Mouse (Mus musculus) small intestine, adult 2 months (tissue): ENCODE measurements at regions not wholly inside any gene's neighbourhood (a gene's known extent, or its start where the extent isn't known, plus 50 kb on each side); places are given as distances from the start of the nearest gene placed in this dataset.

Experiments used
- H3K27ac ChIP-seq: fragments of 200-500 bp; 2 replicates; pipeline ENCODE4 v1.5.1; 2012; ENCODE audit warnings: low read depth, low read length, control low read depth, inconsistent platforms; ENCODE audit not compliant: insufficient read depth
- H3K27me3 ChIP-seq: fragments of 200-500 bp; 2 replicates; pipeline ENCODE4 v1.6.1; 2012; ENCODE audit warnings: mild to moderate bottlenecking, moderate library complexity, low read length, inconsistent platforms; ENCODE audit not compliant: control insufficient read depth, insufficient read depth
- H3K36me3 ChIP-seq: fragments of 200-500 bp; 2 replicates; pipeline ENCODE4 v1.6.1; 2012; ENCODE audit warnings: mild to moderate bottlenecking, low read length, control low read depth, inconsistent platforms; ENCODE audit not compliant: control insufficient read depth, insufficient read depth
- H3K4me1 ChIP-seq: fragments of 200-500 bp; 2 replicates; pipeline ENCODE4 v1.6.1; 2012; ENCODE audit warnings: low read length, inconsistent platforms, mixed read lengths; ENCODE audit not compliant: control insufficient read depth, insufficient read depth, insufficient read length
- H3K4me3 ChIP-seq: fragments of 200-500 bp; 2 replicates; pipeline ENCODE4 v1.5.1; 2012; ENCODE audit warnings: low read depth, mild to moderate bottlenecking, control low read depth, inconsistent platforms, low read length, moderate library complexity
- CTCF ChIP-seq: fragments of 200-500 bp; IDR thresholded peaks from 2 replicates; pipeline ENCODE4 v1.5.1; 2012; ENCODE audit warnings: low read depth, mild to moderate bottlenecking, control low read depth, inconsistent platforms, low read length, moderate library complexity, mixed read lengths; ENCODE audit not compliant: insufficient replicate concordance, insufficient read length; ENCODE audit errors: extremely low read depth
- POLR2A ChIP-seq: fragments of 200-500 bp; IDR thresholded peaks from 2 replicates; pipeline ENCODE4 v1.6.1; 2012; ENCODE audit warnings: low read depth, mild to moderate bottlenecking, control low read depth, inconsistent platforms, low read length, moderate library complexity
- WGBS: fragments of 180-500 bp; shearing (Covaris S2); methylation state at CpG from one replicate; pipeline ENCODE4 v1.1.7; 2018; 5-methylcytosine and 5-hydroxymethylcytosine counted together

DNA sequence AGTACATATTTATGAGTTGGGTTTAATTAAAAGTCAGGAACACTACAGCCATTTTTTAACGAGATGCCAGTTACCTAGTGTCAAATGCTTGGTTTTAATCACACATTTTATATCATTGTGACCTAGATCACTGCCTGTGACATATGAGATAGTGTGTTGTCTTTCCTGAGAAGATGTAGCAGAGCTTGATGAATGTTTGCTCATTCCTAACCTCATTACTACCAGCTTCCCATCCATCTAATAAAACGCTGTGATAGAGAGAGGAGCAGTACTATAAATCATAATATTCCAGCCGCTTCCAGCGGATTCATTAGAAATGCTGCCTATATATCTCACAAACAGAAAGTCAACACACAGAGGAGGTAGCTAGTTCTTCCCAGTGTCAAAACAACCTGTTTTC lies 163.6 kb downstream of the Aldoart1 start:
- WGBS: 76% methylated on average over 4 of the region's 4 CpGs
- Histone ChIP-seq H3K36me3 (no peaks in the 10 kb centered on the region), H3K4me3 (no peak overlapping the region), H3K27me3 (no peaks in the 10 kb centered on the region), H3K4me1 (no peaks in the 10 kb centered on the region), H3K27ac (no peak overlapping the region)
- TF ChIP-seq POLR2A (no peak), CTCF (no peak)

DNA sequence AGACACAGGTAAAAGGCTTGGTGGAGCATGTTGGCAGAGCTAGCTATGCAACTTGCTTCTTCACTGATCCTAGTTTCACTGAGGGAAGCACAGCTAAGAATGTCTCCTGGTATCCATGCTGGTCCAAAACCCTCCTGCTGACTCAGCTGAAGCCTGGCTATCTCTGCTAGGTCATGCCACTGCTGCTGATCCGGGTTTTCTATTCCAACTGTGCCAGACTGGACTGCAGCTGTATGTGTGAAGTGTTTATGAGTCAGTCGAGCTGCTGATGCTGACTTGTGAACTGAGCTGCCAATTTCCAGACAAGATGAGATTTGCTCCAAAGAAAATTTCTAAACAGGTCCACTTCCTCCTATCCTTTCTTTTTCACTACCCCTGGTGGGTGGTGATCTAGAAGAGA lies 178.4 kb downstream of the Aldoart1 start:
- H3K4me3 ChIP-seq: no peak overlapping the region
- WGBS: 65% methylated on average over 2 of the region's 2 CpGs

DNA sequence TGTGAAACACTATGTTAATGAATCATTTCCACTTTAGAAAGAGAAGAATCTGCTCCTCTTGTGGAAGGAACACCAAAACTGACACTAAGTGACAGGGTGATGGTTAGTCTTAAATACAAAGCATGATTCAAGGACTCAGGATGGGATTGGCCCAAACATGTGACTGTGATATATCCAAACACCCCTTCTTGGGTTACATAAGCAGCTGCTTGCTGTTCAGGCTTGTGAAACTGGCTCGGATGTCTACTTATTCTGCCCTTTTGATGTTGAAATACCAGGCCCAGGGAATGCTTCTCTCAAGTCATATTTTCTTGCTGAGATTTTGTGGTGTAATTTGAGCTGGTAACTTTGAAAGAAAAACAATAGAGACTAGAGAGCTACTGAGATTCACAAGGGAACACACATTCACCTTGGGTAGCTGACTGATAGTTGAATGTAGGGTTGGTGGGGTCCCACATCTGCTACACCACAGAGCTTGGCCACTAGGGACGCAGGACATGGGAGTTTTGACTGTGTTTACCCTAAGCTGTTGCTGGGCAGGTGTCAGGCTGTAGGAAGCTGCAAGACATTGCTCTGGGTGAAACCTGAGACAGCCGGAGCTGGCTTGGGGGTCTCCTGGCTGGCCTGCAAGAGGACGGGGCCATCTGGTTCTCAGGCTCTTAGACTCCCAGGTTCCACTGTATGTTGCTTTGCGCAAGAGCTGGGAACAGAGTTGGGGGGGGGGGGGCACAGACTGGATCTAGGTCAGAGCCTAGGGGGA lies 180.6 kb downstream of the Aldoart1 start:
- Histone ChIP-seq H3K36me3 (no peaks in the 10 kb centered on the region), H3K4me1 (no peaks in the 10 kb centered on the region), H3K4me3 (no peak overlapping the region), H3K27ac (no peak overlapping the region), H3K27me3 (no peaks in the 10 kb centered on the region)
- TF ChIP-seq POLR2A (no peak), CTCF (no peak)
- WGBS: 67% methylated on average over 5 of the region's 5 CpGs

More for the DNA sequence above, 178.4 kb downstream of the Aldoart1 start:
- Histone ChIP-seq H3K27me3 (no peaks in the 10 kb centered on the region), H3K4me1 (no peaks in the 10 kb centered on the region), H3K27ac (no peak overlapping the region), H3K36me3 (no peaks in the 10 kb centered on the region)
- no peak for TF ChIP-seq CTCF
- TF ChIP-seq POLR2A: no peak

DNA sequence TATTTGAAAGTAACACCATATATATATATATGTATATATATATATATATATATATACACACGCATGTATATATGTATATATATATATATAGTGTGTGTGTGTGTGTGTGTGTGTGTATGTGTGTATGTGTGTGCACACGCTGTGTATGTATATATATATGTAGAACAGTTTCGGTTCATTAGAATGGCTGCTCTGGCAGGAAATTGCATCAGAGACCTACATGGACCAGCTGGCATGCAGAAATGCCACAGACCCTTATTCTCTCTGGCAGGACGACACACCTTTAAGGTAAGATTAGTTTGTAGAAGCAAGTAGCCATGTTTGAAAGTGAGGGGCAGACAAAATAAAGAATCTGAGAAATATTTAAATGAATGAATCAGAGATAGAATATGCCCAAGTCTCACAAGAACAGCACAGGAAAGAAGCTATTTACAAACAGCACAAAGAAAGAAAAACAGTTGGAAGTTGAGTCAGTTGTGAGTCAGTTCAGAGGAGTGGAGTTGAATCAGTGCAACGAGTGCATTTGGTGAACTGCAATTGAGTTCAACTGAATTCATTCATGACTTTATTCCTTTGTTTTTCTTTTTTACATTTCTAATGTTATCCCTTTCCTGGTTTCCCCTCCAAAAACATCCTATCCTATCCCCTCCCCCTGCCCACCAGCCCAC lies 182.5 kb downstream of the Aldoart1 start:
- H3K4me1 ChIP-seq: no peaks in the 10 kb centered on the region
- 73% methylated on average over 5 of the region's 5 CpGs for WGBS
- H3K27me3 ChIP-seq: no peaks in the 10 kb centered on the region
- no peak overlapping the region for H3K4me3 ChIP-seq
- no peaks in the 10 kb centered on the region for H3K36me3 ChIP-seq
- H3K27ac ChIP-seq: no peak overlapping the region
- no peak for TF ChIP-seq CTCF
- no peak for TF ChIP-seq POLR2A

DNA sequence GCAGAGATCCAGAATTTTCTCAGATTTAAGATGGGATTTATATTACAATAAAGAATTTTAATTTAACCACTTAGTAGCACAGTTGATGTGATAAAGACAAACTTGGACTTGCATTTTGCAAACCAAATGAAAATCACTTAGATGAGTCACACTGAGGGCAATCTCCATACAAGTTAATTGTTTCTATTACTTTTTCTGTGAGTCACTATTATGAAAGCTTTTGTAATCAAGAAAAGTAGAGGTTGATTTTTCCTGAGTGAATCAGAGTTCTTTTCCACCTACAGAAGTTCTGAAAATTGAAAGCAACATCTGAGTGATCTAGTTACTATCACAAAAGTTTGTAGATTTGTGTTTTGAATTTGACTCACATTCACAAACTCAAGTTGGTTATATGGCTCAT lies 188.1 kb downstream of the Aldoart1 start:
- Histone ChIP-seq H3K4me3 (no peak overlapping the region), H3K27ac (no peak overlapping the region), H3K27me3 (no peaks in the 10 kb centered on the region), H3K36me3 (no peaks in the 10 kb centered on the region), H3K4me1 (no peaks in the 10 kb centered on the region)
- TF ChIP-seq CTCF: no peak
- TF ChIP-seq POLR2A: no peak

DNA sequence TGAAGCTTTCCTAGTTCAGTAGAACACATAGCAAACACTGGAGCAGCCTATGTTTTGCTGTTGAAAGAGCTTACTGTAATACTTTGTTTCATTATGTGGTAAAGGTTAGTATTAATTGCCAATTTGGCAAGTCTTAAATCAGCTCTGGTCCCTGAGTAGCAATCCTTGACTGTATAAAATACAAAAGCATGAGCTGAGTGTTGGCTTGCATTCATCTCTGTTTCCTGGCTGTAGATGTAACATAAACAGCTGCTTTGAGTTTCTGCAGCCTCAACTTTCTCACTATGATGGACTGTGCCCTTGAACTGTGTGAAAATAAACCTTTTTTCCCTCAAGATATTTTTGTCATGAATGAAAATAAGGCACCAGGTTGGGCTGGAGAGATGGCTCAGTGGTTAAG lies 190.0 kb downstream of the Aldoart1 start:
- H3K27me3 ChIP-seq: no peaks in the 10 kb centered on the region
- TF ChIP-seq POLR2A (no peak), CTCF (no peak)
- no peak overlapping the region for H3K4me3 ChIP-seq
- H3K4me1 ChIP-seq: no peaks in the 10 kb centered on the region
- H3K36me3 ChIP-seq: no peaks in the 10 kb centered on the region
- H3K27ac ChIP-seq: no peak overlapping the region

DNA sequence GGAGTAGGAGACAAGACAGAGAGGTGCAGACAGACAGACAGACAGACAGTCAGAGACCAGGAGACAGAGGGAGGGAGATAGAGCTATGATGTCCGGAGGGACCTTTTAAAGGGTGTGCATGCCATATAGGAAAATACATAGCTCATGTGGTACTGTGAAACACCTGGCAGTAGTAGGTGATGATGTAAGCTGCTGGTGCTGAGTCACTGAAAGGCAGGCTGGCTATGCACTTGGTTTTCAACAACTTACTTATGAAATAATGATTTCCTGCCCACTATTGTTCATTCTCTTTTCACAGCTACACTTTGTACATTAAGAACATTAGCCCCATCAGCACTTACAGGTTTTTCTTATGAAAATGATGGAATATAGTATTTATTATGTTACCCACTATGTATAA lies 196.2 kb downstream of the Aldoart1 start:
- 84% methylated on average over 1 of the region's 1 CpGs for WGBS
- H3K27me3 ChIP-seq: no peaks in the 10 kb centered on the region

More for the DNA sequence above, 196.2 kb downstream of the Aldoart1 start:
- Histone ChIP-seq H3K4me3 (no peak overlapping the region), H3K36me3 (no peaks in the 10 kb centered on the region), H3K27ac (no peak overlapping the region), H3K4me1 (no peaks in the 10 kb centered on the region)
- TF ChIP-seq CTCF (no peak), POLR2A (no peak)
